Mouse (Mus musculus) kidney, adult 9 months (tissue): ENCODE data around the gene Thada.
"Not testable (repeated sequence)": the region's sequence is repeated elsewhere in the genome, so short reads cannot be mapped to it uniquely, and the experiment has no call there.

Experiments
- DNase-seq: peaks from one replicate; pipeline ENCODE4 v3.0.0; 2022

The Thada gene

DNA sequence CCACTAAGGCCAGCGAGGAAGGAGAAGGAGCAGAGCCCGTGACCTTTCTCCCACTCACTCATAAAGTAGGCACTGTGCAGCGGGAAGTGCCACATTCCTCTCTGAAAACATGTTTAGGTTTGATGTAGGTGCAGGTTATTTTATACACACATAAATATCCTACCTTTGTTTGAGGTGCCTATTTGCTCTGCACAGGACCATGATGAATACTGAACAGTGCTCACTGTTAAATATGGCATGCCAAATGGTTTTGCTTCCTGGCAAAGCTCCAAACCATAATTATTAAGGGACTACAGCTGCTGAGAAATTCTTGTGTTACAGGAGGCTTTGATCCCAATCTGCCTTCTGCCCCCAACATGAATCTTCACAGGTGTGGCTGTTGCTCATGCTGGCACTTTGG lies 259.8 kb downstream of the Thada start:
- no peak for DNase-seq

DNA sequence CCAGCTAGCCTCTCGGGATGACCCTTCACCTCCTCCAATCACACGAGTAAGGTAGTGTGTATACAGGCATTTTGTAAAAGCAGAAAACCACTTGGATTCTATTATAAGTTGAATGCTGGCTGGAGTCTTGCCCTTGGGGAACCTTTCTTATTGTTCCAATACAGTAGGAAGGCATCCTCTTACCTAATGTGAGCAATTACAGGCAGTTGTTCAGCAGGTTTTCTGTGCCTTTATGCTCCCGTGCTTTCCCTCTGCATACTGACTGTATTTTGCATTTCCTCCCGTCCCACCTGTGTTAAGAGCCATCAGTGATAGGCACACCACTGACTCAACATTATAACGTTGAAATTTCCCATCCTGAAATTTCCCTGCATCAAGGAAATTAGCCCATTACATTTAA lies 261.0 kb downstream of the Thada start:
- DNase-seq: no peak

DNA sequence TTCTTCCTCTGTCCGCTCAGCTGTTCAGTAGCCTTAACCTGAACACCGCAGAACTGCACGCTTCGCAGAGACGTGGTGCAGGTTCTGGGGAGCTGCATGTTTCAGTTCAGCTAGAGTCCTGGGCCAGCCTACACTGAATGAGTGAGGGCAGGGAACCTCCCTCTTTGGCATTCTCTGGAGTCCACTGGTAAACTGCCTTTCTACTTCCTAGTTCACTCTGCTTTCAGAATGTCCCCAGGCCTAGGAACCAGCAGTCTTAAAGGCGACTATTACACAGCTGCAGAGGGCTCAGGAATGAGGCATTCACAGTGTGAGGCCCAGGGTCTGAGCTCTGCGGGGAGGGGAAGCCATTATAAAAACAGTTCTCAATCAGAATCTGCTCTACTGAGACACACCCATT lies 262.7 kb downstream of the Thada start:
- no peak for DNase-seq

DNA sequence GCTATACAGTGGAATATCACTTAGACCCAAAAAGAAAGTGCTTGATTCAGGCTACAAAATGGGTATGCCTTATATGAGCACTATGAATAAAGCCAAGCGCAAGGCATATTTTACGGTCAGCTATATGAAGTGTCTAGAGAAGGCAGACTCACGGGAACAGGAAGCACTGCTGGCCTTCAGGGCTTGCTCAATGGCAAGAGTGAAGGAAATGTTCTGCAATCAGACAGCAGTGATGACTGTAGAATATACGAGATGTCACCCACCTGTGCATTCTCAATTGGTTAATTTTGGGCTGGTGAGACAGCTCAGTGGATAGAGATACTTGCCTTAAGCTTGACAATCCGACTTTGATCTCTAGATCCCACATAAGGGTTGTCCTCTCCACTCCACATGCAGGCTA lies 264.8 kb downstream of the Thada start:
- no peak for DNase-seq

DNA sequence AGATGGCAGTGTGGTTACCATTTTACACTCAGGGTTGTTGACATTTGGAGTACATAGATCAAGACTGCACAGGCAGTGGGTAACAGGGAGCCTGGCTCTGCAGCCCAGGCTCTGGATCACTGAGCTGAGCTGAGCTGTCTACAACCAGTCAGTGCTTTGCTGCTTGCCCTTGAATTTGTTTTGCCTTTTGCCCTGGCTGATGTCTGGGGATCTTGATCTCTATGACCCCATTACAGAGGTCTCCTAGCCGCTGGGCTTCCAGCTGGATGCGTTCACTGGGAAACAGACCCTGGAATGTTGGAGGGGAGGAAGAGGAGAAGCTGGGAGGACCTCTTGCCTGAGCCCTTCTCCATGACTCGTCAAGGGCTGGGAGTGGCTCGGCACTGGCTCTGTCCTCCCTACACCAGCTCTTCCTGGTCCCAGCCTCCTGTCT lies 268.1 kb downstream of the Thada start:
- DNase-seq: peak; percentile 66

DNA sequence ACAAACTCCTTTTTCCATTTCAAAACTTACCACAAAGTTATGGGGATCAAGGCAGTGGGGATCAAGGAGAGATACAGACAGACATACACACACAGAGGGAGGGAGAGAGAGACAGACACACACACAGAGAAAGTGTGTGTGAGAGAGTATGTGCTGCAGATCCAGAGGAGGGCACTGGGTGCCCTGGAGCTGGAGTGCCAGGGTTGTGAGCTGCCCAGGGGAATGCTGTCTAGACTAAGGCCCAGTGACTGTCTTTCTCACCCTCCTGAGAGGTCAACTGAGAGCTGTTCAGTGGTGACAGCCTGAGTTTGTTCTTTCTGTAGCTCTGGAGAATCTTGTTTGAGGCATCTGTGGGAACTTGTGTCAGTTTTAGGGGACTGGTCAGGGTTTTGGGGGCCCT lies 269.7 kb downstream of the Thada start:
- no peak for DNase-seq

DNA sequence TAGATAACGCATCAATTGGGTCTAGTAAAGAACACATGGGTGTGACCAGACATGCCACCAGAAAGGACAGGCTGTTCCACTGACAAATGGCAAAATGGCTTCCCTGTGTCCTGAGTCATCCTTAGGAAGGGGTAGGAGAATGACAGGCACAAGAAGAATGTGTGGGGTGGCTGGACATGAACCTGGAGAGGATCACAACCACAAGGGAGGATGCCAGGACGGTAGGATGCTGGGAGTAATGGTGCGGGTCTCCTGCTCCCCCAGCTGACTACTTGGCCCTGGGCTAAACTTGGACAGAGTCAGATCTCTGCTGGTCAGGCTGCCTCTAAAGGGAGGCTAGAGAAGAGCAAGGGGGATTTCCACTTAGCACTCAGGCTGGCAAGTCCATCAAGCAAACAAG lies 270.2 kb downstream of the Thada start:
- DNase-seq: no peak

DNA sequence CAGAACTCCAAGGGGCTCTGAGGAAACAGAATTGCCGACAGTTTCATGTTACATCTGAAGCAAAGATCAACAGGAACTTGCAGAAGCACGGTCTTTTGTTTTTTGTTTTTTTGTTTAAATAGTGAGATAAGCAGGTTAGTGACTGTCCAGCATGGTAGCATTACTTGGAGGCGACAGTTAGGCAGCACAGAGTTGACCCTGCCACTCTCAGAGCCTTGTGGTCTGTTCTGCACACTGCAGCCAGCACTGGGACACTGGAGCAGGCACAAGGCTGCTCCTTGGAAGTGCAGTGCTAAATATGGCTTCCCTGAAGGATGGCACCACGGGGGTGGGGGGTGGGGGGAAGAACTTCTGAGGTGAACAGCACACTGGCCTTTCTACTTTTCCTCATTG lies 271.0 kb downstream of the Thada start:
- DNase-seq: no peak

DNA sequence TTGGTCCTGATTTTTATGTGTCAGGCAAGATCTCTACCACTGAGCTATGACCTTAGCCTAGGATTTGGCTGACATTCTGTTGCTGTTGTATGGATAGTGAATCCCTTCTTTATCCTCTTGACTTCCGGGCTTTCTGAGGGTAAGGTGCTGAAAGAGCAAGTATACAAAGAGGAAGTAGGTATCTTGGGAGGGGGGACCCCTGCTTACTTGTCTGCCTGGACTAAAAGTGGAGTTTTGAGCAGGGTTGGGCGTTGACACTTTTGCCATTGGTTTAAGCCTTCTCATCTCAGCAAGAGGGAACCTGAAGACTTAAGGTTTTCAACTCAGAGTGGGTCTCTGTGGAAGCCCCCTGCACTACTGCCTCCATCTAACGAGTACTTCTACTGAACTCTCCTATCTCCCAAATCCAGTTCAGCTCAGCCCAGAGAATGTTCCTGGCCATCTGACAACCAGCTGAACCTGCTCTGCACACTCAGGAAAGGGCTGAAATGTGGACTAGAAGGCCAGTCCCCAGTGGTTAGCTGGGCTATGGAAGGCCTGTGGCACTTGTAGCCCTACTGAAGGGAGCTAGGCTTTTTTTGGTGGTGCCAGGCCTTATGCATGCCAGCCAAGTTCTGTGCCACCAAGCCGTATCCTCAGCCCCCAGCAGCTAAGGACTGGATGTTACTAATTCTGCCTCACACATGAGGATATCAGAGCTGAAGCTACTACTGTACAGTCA lies 271.6 kb downstream of the Thada start:
- no peak for DNase-seq

DNA sequence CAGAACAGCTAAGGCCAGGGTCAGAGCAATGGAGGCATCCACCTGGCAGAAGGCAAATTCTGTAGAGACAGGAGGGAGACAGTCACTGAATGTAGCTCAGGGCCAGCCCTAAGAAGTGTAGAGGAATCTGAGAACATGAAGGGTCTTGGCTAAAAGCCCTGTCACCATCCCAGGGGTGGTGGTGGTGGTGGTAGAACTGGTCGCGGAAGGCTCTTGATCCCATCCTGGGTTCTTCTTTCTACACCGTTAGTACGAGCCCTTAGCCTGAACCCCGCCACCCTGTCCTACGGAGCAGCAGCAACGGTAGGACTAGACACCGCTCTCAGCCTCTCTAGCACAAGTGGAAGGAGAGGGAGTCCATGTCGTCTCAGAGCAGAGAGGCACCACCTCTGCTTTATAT lies 272.6 kb downstream of the Thada start:
- no peak for DNase-seq

DNA sequence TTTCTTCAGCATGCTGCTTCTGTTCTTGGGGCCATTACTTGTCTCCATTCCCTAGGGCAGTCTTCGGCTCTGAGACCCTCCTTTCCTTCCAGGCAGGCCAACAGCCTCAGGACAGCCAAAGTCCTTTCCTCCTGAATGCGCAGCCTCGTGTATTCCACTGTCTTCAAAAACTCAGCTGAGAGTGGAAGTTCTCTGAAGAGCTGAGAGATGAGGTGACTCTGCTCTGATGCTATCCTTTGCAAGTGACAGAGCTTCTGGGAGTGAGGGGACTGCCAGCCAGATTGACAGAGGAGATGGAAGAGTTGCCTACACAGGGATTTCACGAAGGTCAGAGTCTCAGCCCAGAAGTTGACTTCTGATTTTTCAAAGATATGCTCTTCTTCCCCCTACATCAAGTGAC lies 274.1 kb downstream of the Thada start:
- no peak for DNase-seq

DNA sequence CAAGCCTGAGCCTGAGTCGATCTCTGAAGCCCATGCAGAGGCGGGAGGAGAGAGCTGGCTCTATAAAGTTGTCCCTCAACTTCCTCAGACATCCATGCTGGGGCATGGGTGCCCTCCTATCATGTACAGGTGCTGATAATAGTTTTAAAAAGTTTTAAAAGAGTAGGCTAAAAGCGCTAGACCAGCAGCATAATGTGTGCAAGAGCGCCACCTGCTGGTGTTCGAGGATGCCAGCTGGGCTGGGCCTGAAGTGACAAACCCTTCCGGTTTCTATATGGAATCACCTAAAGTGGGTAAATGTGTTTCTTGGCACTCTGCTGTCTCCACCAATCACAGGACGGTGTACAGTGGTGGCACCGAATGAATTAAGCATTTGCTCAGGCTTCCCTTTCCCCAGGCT lies 275.1 kb downstream of the Thada start:
- peak; percentile 86 for DNase-seq

DNA sequence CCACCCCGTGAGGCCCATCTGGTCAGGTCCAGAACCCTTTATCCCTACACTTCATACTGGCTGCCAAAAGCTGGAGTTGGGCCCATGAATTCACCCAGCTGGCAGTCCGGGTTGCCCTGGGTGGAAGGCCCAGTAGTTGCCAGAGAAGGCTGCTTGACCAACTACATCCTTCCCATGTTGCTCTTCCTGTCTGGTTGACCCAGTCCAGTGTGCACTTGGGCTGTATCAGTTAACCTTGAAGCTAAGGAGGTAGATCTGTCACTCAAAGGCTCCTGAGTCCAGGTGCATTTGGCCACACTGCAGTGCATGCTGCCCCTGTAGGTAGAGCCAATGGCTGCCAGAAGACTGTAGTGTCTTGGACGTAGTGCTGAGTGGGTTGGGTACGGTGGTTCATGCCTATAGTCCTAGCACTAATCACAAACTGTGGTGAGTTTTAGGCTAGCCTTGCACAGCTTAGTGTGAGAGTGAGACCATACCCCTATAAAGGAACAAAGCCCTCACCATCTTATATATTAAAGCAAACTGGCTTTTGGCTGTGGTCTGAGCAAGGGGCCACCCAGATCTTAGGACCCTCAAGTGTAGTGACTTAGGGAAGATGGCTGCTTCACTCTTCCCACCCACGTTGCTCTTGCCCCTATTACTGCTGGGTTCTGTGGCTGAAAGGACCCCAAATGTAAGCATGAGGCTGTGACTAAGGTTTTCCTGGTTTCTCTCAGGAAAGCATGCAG lies 276.7 kb downstream of the Thada start:
- DNase-seq: peak; percentile 60

DNA sequence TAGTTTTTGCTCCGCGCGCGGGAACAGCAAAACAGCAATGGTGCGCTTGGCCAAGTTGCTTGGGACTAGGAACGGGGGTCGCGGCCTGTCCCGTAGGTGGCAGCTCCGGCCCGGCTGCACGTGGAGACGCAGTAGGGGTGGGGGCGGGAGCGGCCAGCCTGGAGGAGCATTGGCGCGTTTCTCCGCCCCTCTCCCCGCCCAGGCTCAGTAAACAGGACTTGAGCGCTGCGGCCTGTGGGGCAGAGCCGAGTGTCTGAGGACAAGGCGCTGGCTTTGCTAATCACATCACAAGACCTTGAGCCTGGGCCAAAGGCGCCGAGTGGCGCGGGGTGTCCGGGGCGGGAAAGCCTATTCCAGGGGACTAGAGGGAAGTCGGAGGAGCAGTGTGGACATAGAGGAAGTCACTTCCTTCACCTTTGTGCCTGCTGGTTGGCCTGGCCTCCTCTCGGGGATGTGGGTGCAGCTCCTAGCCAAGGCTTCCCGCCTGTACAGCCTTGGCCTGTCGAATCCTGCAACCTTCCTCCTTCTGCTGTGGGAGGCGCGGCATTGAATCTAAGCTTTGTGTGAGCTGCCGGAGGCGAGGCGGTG lies 277.5 kb downstream of the Thada start:
- DNase-seq: peak; percentile 98

DNA sequence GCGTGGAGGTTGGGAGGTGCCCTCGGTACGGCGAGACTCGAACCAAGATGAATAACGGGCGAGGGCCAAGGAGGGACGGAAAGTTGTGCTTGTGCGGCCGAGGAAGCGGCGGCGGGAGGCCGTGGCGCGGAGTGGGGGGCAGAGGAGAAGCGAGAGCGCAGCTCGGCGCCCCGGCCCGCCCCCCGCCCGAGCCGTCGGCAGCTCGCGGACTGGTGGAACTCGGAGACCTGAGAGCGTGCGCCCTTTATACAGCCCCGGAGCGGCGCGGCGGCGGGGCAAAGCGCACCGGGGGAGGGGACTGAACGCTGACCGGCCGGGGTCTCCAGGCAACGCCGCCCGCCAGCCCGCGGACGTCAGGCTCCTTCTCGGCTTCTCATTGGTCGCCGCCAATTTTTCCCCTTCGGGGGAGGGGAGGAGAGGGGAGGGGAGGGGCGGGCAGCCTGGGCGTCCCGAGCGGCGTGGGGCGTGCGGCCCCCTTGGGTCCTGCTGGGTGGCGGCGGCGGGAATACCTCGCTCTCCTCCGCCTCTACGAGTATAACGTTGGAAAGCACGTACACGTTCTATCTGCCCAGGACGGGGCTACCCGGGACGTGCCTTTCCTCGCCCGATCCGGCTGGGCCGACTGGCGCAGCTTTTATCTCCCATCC lies 278.2 kb downstream of the Thada start, which contains the start of gene Zfp36l2:
Gene Zfp36l2 (minus strand): TSS at position 221 of the 647 bp plus-strand sequence.
- DNase-seq: peak; percentile 97

DNA sequence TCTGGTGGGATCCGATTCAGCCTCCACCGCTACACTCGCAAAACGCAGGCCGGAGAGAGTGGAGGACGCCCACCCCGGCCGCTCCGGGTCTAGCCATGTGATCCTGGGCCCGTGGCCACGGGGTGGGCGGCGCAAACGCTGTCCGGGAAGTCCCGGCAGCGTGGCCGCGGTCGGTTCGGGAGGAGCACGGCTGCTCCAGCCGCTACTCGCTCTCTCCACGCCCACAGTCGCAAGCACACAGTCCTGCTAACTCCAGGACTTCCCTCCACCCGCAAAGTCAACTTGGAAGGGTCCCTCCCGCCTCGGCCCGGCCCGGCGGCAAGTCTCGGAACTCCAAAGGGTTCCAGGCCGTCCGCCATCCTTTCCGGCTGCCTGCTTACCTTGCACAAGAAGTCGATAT lies 278.7 kb downstream of the Thada start:
- not testable (repeated sequence) for DNase-seq

DNA sequence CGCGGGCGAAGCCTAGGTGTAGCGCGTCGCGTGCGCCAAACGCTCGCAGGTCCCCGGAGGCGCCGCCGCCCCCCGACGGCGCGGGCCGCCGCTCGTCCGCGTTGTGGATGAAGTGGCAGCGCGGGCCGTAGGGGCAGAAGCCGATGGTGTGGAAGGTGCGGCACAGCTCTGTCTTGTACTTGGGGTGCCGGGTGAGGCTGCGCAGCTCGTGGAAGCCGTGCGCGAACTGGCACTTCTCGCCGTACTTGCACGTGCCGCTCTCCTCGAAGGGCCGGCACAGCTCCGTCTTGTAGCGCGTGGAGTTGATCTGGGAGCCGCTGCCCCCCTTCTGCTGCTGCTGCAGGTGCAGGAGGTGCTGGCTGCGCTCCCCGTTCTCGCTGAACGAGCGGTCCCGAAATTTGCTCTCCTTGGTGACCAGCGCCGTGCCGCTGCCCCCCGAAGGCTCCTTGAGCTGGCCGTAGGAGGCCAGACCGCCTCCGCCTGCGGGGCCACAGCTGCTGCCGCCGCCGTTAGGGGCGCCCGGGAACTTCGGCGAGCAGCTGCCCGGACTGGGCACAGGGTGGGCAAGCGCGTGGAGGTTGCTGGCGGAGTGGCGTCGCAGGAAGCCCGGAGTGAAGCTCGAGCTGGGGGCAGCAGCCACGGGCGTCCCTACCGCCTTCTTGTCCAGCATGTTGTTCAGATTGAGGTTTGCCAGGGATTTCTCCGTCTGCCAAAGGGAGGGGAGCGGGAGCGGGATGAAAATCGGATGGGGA lies 279.4 kb downstream of the Thada start:
- peak; percentile 59 for DNase-seq

DNA sequence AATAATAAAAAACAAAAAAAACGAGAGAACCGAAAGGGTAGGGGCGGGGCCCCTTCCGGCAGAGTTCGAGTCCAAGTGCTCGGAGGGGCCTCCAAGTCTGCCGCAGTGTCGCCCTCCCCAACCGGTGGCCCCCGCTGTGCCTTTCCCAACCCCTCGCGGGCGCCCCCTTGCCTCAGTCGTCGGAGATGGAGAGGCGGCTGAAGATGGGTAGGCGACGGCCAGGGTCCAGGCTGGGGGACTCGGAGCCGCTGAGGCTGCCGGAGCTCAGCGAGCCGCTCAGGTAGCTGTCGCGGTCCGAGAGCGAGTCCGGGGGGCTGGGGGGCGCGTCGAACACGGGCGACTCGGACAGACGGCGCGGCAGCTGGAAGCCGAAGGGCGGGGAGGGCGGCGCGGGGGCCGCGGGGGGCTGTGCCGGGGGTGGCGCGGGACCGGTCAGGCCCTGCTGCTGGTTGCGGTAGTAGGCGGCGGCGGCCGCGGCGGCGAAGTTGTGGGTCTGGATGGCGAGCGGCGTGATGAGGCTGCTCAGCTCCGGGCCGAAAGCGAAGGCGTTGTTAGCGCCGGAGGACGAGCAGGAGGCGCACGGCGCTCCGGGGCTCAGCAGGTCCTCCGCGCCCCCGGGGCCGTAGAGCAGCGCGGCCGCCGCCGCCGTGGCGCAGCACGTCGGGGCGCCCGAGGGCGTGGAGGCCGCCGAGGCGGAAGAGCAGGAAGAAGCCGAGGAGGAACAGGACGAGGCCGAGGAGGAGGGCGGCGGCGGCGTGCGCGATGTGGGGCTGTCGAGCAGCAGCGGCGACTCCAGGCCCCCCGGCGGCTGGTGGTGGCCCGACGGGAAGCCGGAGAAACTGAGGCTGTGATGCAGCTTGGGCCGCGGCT lies 280.2 kb downstream of the Thada start:
- DNase-seq: peak; percentile 55

DNA sequence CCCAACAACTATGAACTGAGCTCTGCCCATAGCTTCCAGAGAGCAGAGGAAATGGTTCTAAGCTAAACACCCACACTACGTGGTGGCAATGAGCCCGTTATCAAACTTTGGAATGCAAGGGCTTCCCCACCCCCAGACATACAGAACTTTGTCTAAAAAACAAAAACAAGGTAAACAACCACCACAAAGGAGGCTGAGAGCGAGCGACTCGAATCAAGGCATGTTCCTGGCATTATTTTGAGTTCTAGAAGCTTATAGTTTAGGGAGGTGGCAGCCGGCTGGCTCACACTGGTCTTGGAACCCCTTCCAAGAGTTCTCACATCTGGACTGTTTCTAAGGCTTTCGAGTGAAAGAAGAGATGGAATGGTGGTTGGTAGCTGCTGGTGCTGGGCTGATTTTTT lies 281.0 kb downstream of the Thada start:
- peak; percentile 58 for DNase-seq

DNA sequence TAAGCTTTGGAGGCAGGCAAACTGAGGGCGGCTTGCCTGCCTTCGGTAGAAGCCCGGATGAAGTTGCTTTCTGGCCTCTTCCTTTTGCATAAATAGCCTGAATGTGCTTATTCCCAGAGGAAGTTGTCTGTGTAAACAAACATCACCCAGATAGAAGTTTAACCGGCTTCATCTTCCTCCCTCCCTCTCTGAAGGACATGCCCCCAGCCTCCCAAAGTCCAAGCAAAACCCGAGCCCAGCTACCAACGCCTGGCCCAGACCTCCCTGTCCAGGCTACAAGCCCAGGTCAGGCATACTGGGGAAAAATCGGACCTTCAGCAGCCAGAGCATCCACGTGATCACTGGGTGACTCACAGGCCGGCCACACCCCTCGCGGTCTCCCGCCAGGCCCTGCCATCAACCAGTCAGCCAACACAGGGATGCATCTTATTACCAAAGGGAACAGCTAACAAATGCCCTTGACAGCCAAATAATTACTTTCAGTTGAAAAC lies 282.7 kb downstream of the Thada start:
- DNase-seq: peak; percentile 99
